ENCODE assay signal across 8 mouse cellular contexts in the genomic region with DNA sequence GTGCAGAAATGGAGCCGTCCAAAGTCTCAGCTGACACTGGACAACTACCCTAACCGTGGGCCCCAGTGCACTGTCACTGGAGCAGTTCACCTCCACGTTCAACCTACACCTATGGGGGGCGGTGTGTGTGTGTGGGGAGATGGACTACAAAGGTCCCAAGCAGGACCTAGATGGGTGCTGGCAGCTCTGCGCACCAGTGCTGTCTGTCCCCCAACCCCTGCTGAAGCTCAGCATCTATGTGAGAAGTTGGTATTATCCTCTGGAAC.
DNase-seq lines count a peak whose midpoint lies in the region; ATAC-seq and TF ChIP-seq lines count a peak whose summit lies in the region.

No protein-coding gene starts in this region.

- H3K4me3 ChIP-seq in heart, embryonic 15.5 days = peak overlapping the region; percentile 54
- H3K4me3 ChIP-seq in cortical plate, adult 2 months (ENCODE audit: insufficient read depth, low read length) = peak overlapping the region; percentile 39; the same call in 1 of the 2 replicates
- H3K4me3 ChIP-seq in forebrain, embryonic 15.5 days = peak overlapping the region; percentile 56
- peak overlapping the region; percentile 67 for H3K4me3 ChIP-seq in midbrain, embryonic 10.5 days

- WGBS in heart, embryonic 15.5 days = 44% methylated on average over 5 of the region's 5 CpGs
- WGBS in forebrain, embryonic 15.5 days = 45% methylated on average over 5 of the region's 5 CpGs
- 44% methylated on average over 5 of the region's 5 CpGs for WGBS in midbrain, embryonic 10.5 days

- no peak overlapping the region for H3K27ac ChIP-seq in heart, embryonic 15.5 days
- H3K27ac ChIP-seq in cortical plate, adult 2 months (ENCODE audit: insufficient read depth, low read length) = no peak overlapping the region
- no peak overlapping the region for H3K27ac ChIP-seq in forebrain, embryonic 15.5 days (replicated peaks)
- peak overlapping the region; percentile 91; the same call in 1 of the 2 replicates for H3K27ac ChIP-seq in midbrain, embryonic 10.5 days (replicated peaks)

- no peaks in the 10 kb centered on the region for H3K9me3 ChIP-seq in heart, embryonic 15.5 days (replicated peaks)
- no peaks in the 10 kb centered on the region for H3K9me3 ChIP-seq in forebrain, embryonic 15.5 days
- H3K9me3 ChIP-seq in midbrain, embryonic 10.5 days (replicated peaks) = no peaks in the 10 kb centered on the region; the same call in 1 of the 2 replicates

- peaks cover 76% of the 10 kb centered on the region for H3K27me3 ChIP-seq in heart, embryonic 15.5 days
- peaks cover 35% of the 10 kb centered on the region for H3K27me3 ChIP-seq in forebrain, embryonic 15.5 days
- H3K27me3 ChIP-seq in midbrain, embryonic 10.5 days (ENCODE audit: low read depth, poor library complexity, severe bottlenecking) = peaks cover 80% of the 10 kb centered on the region

- peaks cover 10% of the 10 kb centered on the region for H3K4me1 ChIP-seq in heart, embryonic 15.5 days (replicated peaks)
- no peaks in the 10 kb centered on the region; the same call in 1 of the 2 replicates for H3K4me1 ChIP-seq in cortical plate, adult 2 months (ENCODE audit: control insufficient read depth, insufficient read depth, low read length)
- H3K4me1 ChIP-seq in forebrain, embryonic 15.5 days = peaks cover 28% of the 10 kb centered on the region
- H3K4me1 ChIP-seq in midbrain, embryonic 10.5 days = peaks cover 32% of the 10 kb centered on the region

- H3K36me3 ChIP-seq in heart, embryonic 15.5 days = no peaks in the 10 kb centered on the region
- no peaks in the 10 kb centered on the region; the same call in 1 of the 2 replicates for H3K36me3 ChIP-seq in forebrain, embryonic 15.5 days
- no peaks in the 10 kb centered on the region for H3K36me3 ChIP-seq in midbrain, embryonic 10.5 days

- ATAC-seq in heart, embryonic 15.5 days (replicated peaks; ENCODE audit: insufficient number of reproducible peaks, insufficient read depth, low FRiP score, low read depth) = no peak
- ATAC-seq in forebrain, embryonic 15.5 days (replicated peaks) = peak; percentile 39
- ATAC-seq in monocyte, adult 5-6 weeks (replicated peaks; ENCODE audit: insufficient number of reproducible peaks, low FRiP score, low TSS enrichment, poor library complexity, severe bottlenecking) = no peak

- H3K9ac ChIP-seq in heart, embryonic 15.5 days = peak overlapping the region; percentile 59; the same call in 1 of the 2 replicates
- H3K9ac ChIP-seq in forebrain, embryonic 15.5 days (replicated peaks) = no peak overlapping the region; the same call in 1 of the 2 replicates

- DNase-seq in heart, adult 18-20 months = no peak
- no peak for DNase-seq in midbrain, embryonic 10.5 days (ENCODE audit: low spot score)
- no peak for DNase-seq in layer of hippocampus, adult 11-12 months (ENCODE audit: low spot score)
- DNase-seq in c-Kit-positive CD71-positive TER-119-positive erythroid progenitor cells, embryonic 14.5 days (ENCODE audit: low spot score) = no peak

- no peak for TF ChIP-seq CTCF in cortical plate, adult 2 months (IDR thresholded peaks at IDR 0.05; ENCODE audit: extremely low read depth, insufficient read depth, low read length)

- peak overlapping the region; percentile 89 for H3K4me2 ChIP-seq in heart, embryonic 15.5 days
- H3K4me2 ChIP-seq in forebrain, embryonic 15.5 days (replicated peaks) = peak overlapping the region; percentile 86

- TF ChIP-seq POLR2A in cortical plate, adult 2 months (IDR thresholded peaks at IDR 0.05; ENCODE audit: extremely low read depth, insufficient read depth, low read length) = no peak
